Mouse (Mus musculus) embryonic fibroblast, embryonic 13.5 days (primary cell): Measurements from ENCODE around the gene Ckm.

Source experiments
- CTCF ChIP-seq: IDR thresholded peaks from 2 replicates; pipeline ENCODE4 v1.5.1; 2011; ENCODE audit warnings: mild to moderate bottlenecking, control low read depth, low read length, moderate library complexity, borderline replicate concordance; ENCODE audit not compliant: insufficient read depth
- POLR2A ChIP-seq: IDR thresholded peaks from 2 replicates; pipeline ENCODE4 v1.6.1; 2011; ENCODE audit warnings: low read depth, mild to moderate bottlenecking, control low read depth, low read length, moderate library complexity

- TF ChIP-seq CTCF (no peak), POLR2A (no peak)
Observed at GRCm38 (mm10) chr7:19420821-19421636, 16.5 kb downstream of the Ckm start.
